Mouse (Mus musculus) hindbrain, embryonic 12.5 days (tissue): Measurements from ENCODE around the gene Gm30737. TPM values are rescaled to one million over a fixed set of nuclear protein-coding genes. Genes with fewer than 3 reads are reported as not detected.
"Not testable (repeated sequence)": the region's sequence is repeated elsewhere in the genome, so short reads cannot be mapped to it uniquely, and the experiment has no call there.

ENCODE experiments used
- ATAC-seq: fragments of 200-750 bp; cut with Nextera tagmentation; 2 replicates; pipeline ENCODE4 v1.8.0; 2017; ENCODE audit warnings: moderate TSS enrichment; ENCODE audit not compliant: low FRiP score
- H3K27ac ChIP-seq: fragments of 300-500 bp; sonication (generic); 2 replicates; pipeline ENCODE4 v1.5.1; 2016; ENCODE audit warnings: mild to moderate bottlenecking
- H3K27me3 ChIP-seq: fragments of 300-500 bp; sonication (generic); 2 replicates; pipeline ENCODE4 v1.6.1; 2016; ENCODE audit warnings: mild to moderate bottlenecking
- H3K36me3 ChIP-seq: fragments of 300-500 bp; sonication (generic); 2 replicates; pipeline ENCODE4 v1.6.1; 2016; ENCODE audit warnings: mild to moderate bottlenecking
- H3K4me1 ChIP-seq: fragments of 300-500 bp; sonication (generic); 2 replicates; pipeline ENCODE4 v1.6.1; 2016
- H3K4me2 ChIP-seq: fragments of 300-500 bp; sonication (generic); replicated peaks from 2 replicates; pipeline ENCODE4 v1.6.1; 2016; ENCODE audit warnings: mild to moderate bottlenecking
- H3K4me3 ChIP-seq: fragments of 300-500 bp; sonication (generic); 2 replicates; pipeline ENCODE4 v1.5.1; 2016; ENCODE audit warnings: mild to moderate bottlenecking
- H3K9ac ChIP-seq: fragments of 300-500 bp; sonication (generic); 2 replicates; pipeline ENCODE4 v1.6.1; 2016; ENCODE audit warnings: mild to moderate bottlenecking, moderate library complexity
- H3K9me3 ChIP-seq: fragments of 300-500 bp; sonication (generic); replicated peaks from 2 replicates; pipeline ENCODE4 v1.6.1; 2016; ENCODE audit warnings: mild to moderate bottlenecking
- WGBS: fragments of 180-500 bp; shearing (Covaris S2); methylation state at CpG from one replicate; pipeline ENCODE4 v1.1.7; 2016; 5-methylcytosine and 5-hydroxymethylcytosine counted together
- polyA plus RNA-seq: library from polyadenylated mRNA; unstranded; fragments of >200 nt; fragmentation: Nextera tagmentation; extraction: Ambion mirVana; gene quantifications from 2 replicates; pipeline ENCODE4 v1.2.1, GENCODE M21; 2016

Gene Gm30737
- polyA plus RNA-seq = not detected in 2 replicates

DNA sequence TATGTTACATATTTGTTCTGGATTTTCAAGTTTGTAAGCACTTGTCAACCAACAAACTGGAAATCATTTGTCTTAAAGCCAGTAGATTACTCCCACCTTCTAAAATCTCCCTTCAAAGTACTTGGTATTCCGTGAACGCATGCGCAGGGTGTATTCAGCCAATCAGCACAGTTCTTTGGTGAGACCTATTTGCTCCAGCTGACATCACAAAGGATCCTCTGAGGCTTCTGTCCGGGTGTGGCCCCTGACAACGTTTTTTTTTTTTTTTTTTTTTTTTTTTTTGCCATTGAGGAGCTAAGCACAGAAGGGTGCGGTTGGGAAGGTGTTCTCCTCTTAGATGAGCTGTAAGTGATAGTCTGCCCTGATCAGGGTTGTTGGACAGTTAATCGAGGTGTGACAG, at the start of gene Gm30737:
Gm30737 (plus strand) TSS at position 301 of the 400 bp plus-strand sequence.
- not testable (repeated sequence) for H3K9ac ChIP-seq, ATAC-seq
- WGBS = no CpG with 5 or more reads among the region's 7 CpGs

More for the DNA sequence above, at the start of gene Gm30737:
- not testable (repeated sequence) for H3K4me3 ChIP-seq, H3K9me3 ChIP-seq, H3K36me3 ChIP-seq, H3K27ac ChIP-seq, H3K4me2 ChIP-seq, H3K4me1 ChIP-seq, H3K27me3 ChIP-seq
